Mouse (Mus musculus) ES-Bruce4 (cell line): ENCODE measurements around the gene Tnr.

Source experiments
- CTCF ChIP-seq: IDR thresholded peaks from one replicate; pipeline ENCODE4 v1.8.1; 2011; ENCODE audit warnings: low read depth, low read length
- POLR2A ChIP-seq: IDR thresholded peaks from one replicate; pipeline ENCODE4 v1.8.1; 2011; ENCODE audit warnings: low read length; ENCODE audit not compliant: insufficient read depth

DNA sequence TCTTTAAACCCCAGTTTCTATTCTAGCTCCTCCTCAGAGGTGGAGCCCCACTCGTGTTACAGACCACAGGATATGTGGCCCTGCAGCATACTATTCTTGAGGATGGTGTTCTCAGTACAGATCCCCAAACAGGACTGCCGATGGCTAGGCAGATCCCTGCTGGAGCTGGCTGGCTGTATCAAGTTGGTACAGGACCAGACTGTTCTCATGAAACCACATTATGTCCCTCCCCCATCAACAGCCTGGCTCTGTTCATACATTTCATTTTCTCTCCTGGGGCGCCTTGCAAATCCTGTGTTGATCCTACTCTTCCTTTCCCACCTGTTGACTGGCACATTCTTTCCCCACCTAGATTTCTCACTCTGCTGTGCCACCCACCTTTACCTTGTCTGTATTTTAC is 12.9 kb upstream of the Tnr start:
- no peak for TF ChIP-seq CTCF
- no peak for TF ChIP-seq POLR2A
